Mouse (Mus musculus) heart, postnatal 0 days (tissue): ENCODE measurements around the gene Cd55b.
"Not testable (repeated sequence)": the region's sequence is repeated elsewhere in the genome, so short reads cannot be mapped to it uniquely, and the experiment has no call there.

Experiments
- CTCF ChIP-seq: IDR thresholded peaks from 2 replicates; pipeline ENCODE4 v1.5.1; 2016; ENCODE audit warnings: antibody characterized with exemption, control low read depth, low read depth
- EP300 ChIP-seq: IDR thresholded peaks from 2 replicates; pipeline ENCODE4 v1.6.1; 2016; ENCODE audit warnings: antibody characterized with exemption, low read depth

- TF ChIP-seq EP300, CTCF: not testable (repeated sequence)
Measured at GRCm38 (mm10) chr1:130397109-130397508, 25.7 kb downstream of the Cd55b start.
